Mouse (Mus musculus): Measurements from ENCODE around the gene Olfr1252. TPM values are rescaled to one million over a fixed set of nuclear protein-coding genes. Genes with fewer than 3 reads are reported as not detected.

Olfr1252 gene
- not detected in 2 replicates for polyA plus RNA-seq (2014; fragmentation: Nextera tagmentation; extraction: Ambion mirVana)

DNA sequence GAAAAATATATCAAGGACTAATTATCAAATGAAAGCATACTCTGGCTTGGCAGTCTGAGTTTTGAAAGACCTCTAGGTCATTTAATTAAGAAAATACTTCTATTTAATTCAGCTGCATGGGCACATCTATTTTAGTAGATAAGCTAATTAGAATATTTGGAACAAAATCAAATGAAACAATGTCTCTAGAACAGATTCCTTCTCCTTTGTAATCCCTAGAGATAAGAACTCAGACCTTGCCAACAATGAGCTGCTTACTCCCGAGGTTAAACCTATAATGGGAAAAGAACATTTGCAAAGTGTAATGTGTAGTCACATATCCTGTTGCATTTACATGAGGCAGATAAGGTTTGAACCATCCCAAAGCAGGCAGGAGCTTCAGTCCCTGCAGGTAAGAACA lies at the start of gene Olfr1252:
Gene Olfr1252, minus strand, starts transcription at position 101 of the 400 bp plus-strand sequence.
- H3K9me3 ChIP-seq (ENCODE audit: control insufficient read depth, low read length): no peaks in the 10 kb centered on the region
- ATAC-seq (replicated peaks; ENCODE audit: low FRiP score): no peak
- no peak within 1 kb of the TSS for H3K4me2 ChIP-seq
- no peak for DNase-seq (ENCODE audit: low spot score)
- H3K27ac ChIP-seq (ENCODE audit: low read depth, low read length): no peak within 1 kb of the TSS
- 36% methylated on average over 1 of the region's 1 CpGs for WGBS
- H3K4me1 ChIP-seq (replicated peaks; ENCODE audit: control insufficient read depth, insufficient read depth, low read length): no peaks in the 10 kb centered on the region
- no peaks in the 10 kb centered on the region for H3K27me3 ChIP-seq (replicated peaks; ENCODE audit: control insufficient read depth, insufficient read depth, low read length)
- no peak within 1 kb of the TSS for H3K9ac ChIP-seq (ENCODE audit: low read depth, low read length)
- H3K4me3 ChIP-seq (ENCODE audit: low read depth, low read length): no peak within 1 kb of the TSS
- H3K36me3 ChIP-seq (ENCODE audit: control insufficient read depth, insufficient read depth, low read length): no peaks in the 10 kb centered on the region

DNA sequence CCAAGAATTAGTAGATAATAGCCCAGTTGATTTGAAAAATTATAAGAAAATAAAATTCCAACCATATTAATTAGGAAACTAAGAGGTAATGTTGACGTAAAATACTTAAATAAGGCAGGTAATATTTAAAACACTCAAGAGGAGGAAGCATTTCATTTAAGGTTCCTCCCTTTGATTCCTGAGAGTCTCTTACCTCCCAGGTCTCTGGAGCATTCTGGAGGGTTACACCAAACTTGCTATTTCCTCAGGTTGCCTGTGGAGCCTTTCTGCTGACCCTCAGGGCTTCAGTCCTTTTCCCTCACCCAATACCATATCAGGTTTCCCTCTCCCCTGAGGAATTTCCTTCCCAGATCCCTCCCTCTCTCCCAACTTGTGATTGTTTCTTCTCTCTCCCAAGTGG lies 32.2 kb upstream of the Olfr1252 start, which contains the start of gene Olfr1253:
Gene Olfr1253, minus strand, starts transcription at position 101 of the 400 bp plus-strand sequence.
- H3K4me3 ChIP-seq (ENCODE audit: low read depth, low read length): no peak within 1 kb of the TSS
- no peaks in the 10 kb centered on the region for H3K27me3 ChIP-seq (replicated peaks; ENCODE audit: control insufficient read depth, insufficient read depth, low read length)
- H3K4me1 ChIP-seq (replicated peaks; ENCODE audit: control insufficient read depth, insufficient read depth, low read length): no peaks in the 10 kb centered on the region
- WGBS: 86% methylated on average over 1 of the region's 1 CpGs
- no peaks in the 10 kb centered on the region for H3K36me3 ChIP-seq (ENCODE audit: control insufficient read depth, insufficient read depth, low read length)
- H3K27ac ChIP-seq (ENCODE audit: low read depth, low read length): no peak within 1 kb of the TSS
- H3K9ac ChIP-seq (ENCODE audit: low read depth, low read length): no peak within 1 kb of the TSS
- H3K9me3 ChIP-seq (ENCODE audit: control insufficient read depth, low read length): no peaks in the 10 kb centered on the region
- no peak within 1 kb of the TSS for H3K4me2 ChIP-seq
- DNase-seq (ENCODE audit: low spot score) (no peak), ATAC-seq (replicated peaks; ENCODE audit: low FRiP score) (no peak)

DNA sequence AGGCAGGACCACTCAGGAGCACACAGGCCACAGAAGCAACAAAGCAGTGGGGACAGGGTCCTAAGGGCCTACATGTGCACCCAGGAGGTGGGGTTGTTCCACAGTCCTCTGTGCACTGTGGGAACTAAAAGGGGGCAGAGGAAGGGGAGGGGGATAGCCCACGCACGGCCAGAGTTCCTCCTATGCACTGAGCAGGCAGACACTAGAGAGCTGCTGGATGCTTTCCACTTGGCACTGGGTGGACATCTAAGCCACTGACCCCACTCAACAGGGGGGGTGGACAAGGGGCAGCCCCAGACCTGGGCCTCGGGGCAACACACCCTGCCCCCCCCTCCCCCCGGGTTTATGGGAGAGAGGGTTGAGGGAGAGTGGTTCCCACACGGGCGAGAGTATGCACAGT lies 32.8 kb downstream of the Olfr1252 start:
- Histone ChIP-seq H3K27ac (ENCODE audit: low read depth, low read length) (no peak overlapping the region), H3K36me3 (ENCODE audit: control insufficient read depth, insufficient read depth, low read length) (no peaks in the 10 kb centered on the region), H3K4me3 (ENCODE audit: low read depth, low read length) (no peak overlapping the region), H3K9me3 (ENCODE audit: control insufficient read depth, low read length) (no peaks in the 10 kb centered on the region), H3K4me2 (no peak overlapping the region), H3K9ac (ENCODE audit: low read depth, low read length) (no peak overlapping the region), H3K27me3 (replicated peaks; ENCODE audit: control insufficient read depth, insufficient read depth, low read length) (no peaks in the 10 kb centered on the region), H3K4me1 (replicated peaks; ENCODE audit: control insufficient read depth, insufficient read depth, low read length) (no peaks in the 10 kb centered on the region)
- 81% methylated on average over 6 of the region's 6 CpGs for WGBS
- ATAC-seq (replicated peaks; ENCODE audit: low FRiP score) (no peak), DNase-seq (ENCODE audit: low spot score) (no peak)

DNA sequence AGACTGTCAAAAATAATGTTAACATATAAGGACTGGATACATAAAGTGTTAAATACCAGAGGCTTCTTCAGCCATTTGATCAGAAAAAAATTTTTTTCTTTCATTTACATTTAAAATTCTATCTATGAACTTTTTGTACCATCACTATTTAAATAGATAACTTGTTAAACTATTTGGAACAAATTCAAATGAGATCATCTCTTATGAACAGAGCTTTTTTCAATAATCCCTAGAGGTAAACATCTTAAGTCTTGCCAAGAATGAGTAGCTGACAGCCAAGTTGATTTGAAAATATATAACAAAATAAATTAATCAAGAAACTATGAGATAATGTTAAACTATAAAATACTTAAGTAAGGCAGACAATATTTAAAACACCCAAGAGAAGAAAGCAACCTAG lies 53.0 kb downstream of the Olfr1252 start, which contains the start of gene Olfr1251:
Gene Olfr1251, minus strand, starts transcription at position 101 of the 400 bp plus-strand sequence.
- no peaks in the 10 kb centered on the region for H3K4me1 ChIP-seq (replicated peaks; ENCODE audit: control insufficient read depth, insufficient read depth, low read length)
- no peaks in the 10 kb centered on the region for H3K9me3 ChIP-seq (ENCODE audit: control insufficient read depth, low read length)
- ATAC-seq (replicated peaks; ENCODE audit: low FRiP score) (no peak), DNase-seq (ENCODE audit: low spot score) (no peak)
- no peak within 1 kb of the TSS for H3K4me3 ChIP-seq (ENCODE audit: low read depth, low read length)
- no peaks in the 10 kb centered on the region for H3K36me3 ChIP-seq (ENCODE audit: control insufficient read depth, insufficient read depth, low read length)
- H3K27ac ChIP-seq (ENCODE audit: low read depth, low read length): no peak within 1 kb of the TSS
- H3K27me3 ChIP-seq (replicated peaks; ENCODE audit: control insufficient read depth, insufficient read depth, low read length): no peaks in the 10 kb centered on the region
- H3K4me2 ChIP-seq: no peak within 1 kb of the TSS
- no peak within 1 kb of the TSS for H3K9ac ChIP-seq (ENCODE audit: low read depth, low read length)

Other genes starting within 250 kb of the Olfr1252 start
- not detected in 2 replicates for gene Olfr1241, start 237.9 kb downstream of the Olfr1252 start, polyA plus RNA-seq (2014; fragmentation: Nextera tagmentation; extraction: Ambion mirVana)
- not detected in 2 replicates for gene Olfr1242, start 226.7 kb downstream of the Olfr1252 start, polyA plus RNA-seq (2014; fragmentation: Nextera tagmentation; extraction: Ambion mirVana)
- gene Olfr1243, start 193.5 kb downstream of the Olfr1252 start, polyA plus RNA-seq (2014; fragmentation: Nextera tagmentation; extraction: Ambion mirVana): not detected in 2 replicates
- not detected in 2 replicates for gene Olfr1245, start 146.6 kb downstream of the Olfr1252 start, polyA plus RNA-seq (2014; fragmentation: Nextera tagmentation; extraction: Ambion mirVana)
- not detected in 2 replicates for gene Olfr1246, start 131.9 kb downstream of the Olfr1252 start, polyA plus RNA-seq (2014; fragmentation: Nextera tagmentation; extraction: Ambion mirVana)
- not detected in 2 replicates for gene Olfr1247, start 110.9 kb downstream of the Olfr1252 start, polyA plus RNA-seq (2014; fragmentation: Nextera tagmentation; extraction: Ambion mirVana)
- gene Olfr1248, start 106.8 kb downstream of the Olfr1252 start, polyA plus RNA-seq (2014; fragmentation: Nextera tagmentation; extraction: Ambion mirVana): not detected in 2 replicates
- gene Olfr1249, start 90.0 kb downstream of the Olfr1252 start, polyA plus RNA-seq (2014; fragmentation: Nextera tagmentation; extraction: Ambion mirVana): not detected in 2 replicates
- gene Olfr1250, start 63.5 kb downstream of the Olfr1252 start, polyA plus RNA-seq (2014; fragmentation: Nextera tagmentation; extraction: Ambion mirVana): not detected in 2 replicates
- gene Olfr1251, start 53.1 kb downstream of the Olfr1252 start, polyA plus RNA-seq (2014; fragmentation: Nextera tagmentation; extraction: Ambion mirVana): not detected in 2 replicates
- not detected in 2 replicates for gene Olfr1253, start 32.1 kb upstream of the Olfr1252 start, polyA plus RNA-seq (2014; fragmentation: Nextera tagmentation; extraction: Ambion mirVana)
- not detected in 2 replicates for gene Olfr1254, start 68.6 kb upstream of the Olfr1252 start, polyA plus RNA-seq (2014; fragmentation: Nextera tagmentation; extraction: Ambion mirVana)
- not detected in 2 replicates for gene Olfr1255, start 87.0 kb upstream of the Olfr1252 start, polyA plus RNA-seq (2014; fragmentation: Nextera tagmentation; extraction: Ambion mirVana)
- gene Olfr1256, start 116.5 kb upstream of the Olfr1252 start, polyA plus RNA-seq (2014; fragmentation: Nextera tagmentation; extraction: Ambion mirVana): not detected in 2 replicates
- gene Olfr48, start 123.2 kb upstream of the Olfr1252 start, polyA plus RNA-seq (2014; fragmentation: Nextera tagmentation; extraction: Ambion mirVana): not detected in 2 replicates
- not detected in 2 replicates for gene Olfr1257, start 153.4 kb upstream of the Olfr1252 start, polyA plus RNA-seq (2014; fragmentation: Nextera tagmentation; extraction: Ambion mirVana)
- not detected in 2 replicates for gene Olfr1258, start 202.3 kb upstream of the Olfr1252 start, polyA plus RNA-seq (2014; fragmentation: Nextera tagmentation; extraction: Ambion mirVana)
- gene Olfr1259, start 223.7 kb upstream of the Olfr1252 start, polyA plus RNA-seq (2014; fragmentation: Nextera tagmentation; extraction: Ambion mirVana): not detected in 2 replicates
- not detected in 2 replicates for gene Olfr1260, start 249.3 kb upstream of the Olfr1252 start, polyA plus RNA-seq (2014; fragmentation: Nextera tagmentation; extraction: Ambion mirVana)